Mouse (Mus musculus) forebrain, postnatal 0 days (tissue): ENCODE results near the gene Cerk. TPM values are rescaled to one million over a fixed set of nuclear protein-coding genes. Genes with fewer than 3 reads are reported as not detected.

ENCODE experiments used
- ATAC-seq: fragments of 200-750 bp; cut with Nextera tagmentation; 2 replicates; pipeline ENCODE4 v1.8.0; 2017; ENCODE audit warnings: mild to moderate bottlenecking, moderate library complexity
- DNase-seq: peaks from one replicate; pipeline ENCODE4 v3.0.0-alpha.2; 2015
- H3K27ac ChIP-seq: fragments of 300-500 bp; sonication (generic); 2 replicates; pipeline ENCODE4 v1.5.1; 2014; ENCODE audit warnings: low read depth, mild to moderate bottlenecking, antibody characterized with exemption, low read length, moderate library complexity, mixed read lengths
- H3K27me3 ChIP-seq: fragments of 300-500 bp; sonication (generic); 2 replicates; pipeline ENCODE4 v1.6.1; 2014; ENCODE audit warnings: mild to moderate bottlenecking, low read length, mixed read lengths; ENCODE audit not compliant: insufficient read depth
- H3K36me3 ChIP-seq: fragments of 300-500 bp; sonication (generic); 2 replicates; pipeline ENCODE4 v1.6.1; 2014; ENCODE audit warnings: mild to moderate bottlenecking, moderate library complexity; ENCODE audit not compliant: insufficient read depth
- H3K4me1 ChIP-seq: fragments of 300-500 bp; sonication (generic); 2 replicates; pipeline ENCODE4 v1.6.1; 2014; ENCODE audit warnings: antibody characterized with exemption; ENCODE audit not compliant: insufficient read depth
- H3K4me2 ChIP-seq: fragments of 300-500 bp; sonication (generic); 2 replicates; pipeline ENCODE4 v1.6.1; 2014; ENCODE audit warnings: low read depth, mild to moderate bottlenecking, moderate library complexity
- H3K4me3 ChIP-seq: fragments of 300-500 bp; sonication (generic); 2 replicates; pipeline ENCODE4 v1.5.1; 2014; ENCODE audit warnings: low read depth, low read length, mixed read lengths
- H3K9ac ChIP-seq: fragments of 300-500 bp; sonication (generic); 2 replicates; pipeline ENCODE4 v1.6.1; 2014; ENCODE audit warnings: mild to moderate bottlenecking
- H3K9me3 ChIP-seq: fragments of 300-500 bp; sonication (generic); 2 replicates; pipeline ENCODE4 v1.6.1; 2016; ENCODE audit warnings: low read length
- CTCF ChIP-seq: sonication (generic); IDR thresholded peaks from 2 replicates; pipeline ENCODE4 v1.5.1; 2016; ENCODE audit warnings: antibody characterized with exemption, control low read depth, low read depth
- WGBS: fragments of 180-500 bp; shearing (Covaris S2); extraction: QIAGEN DNeasy Blood & Tissue Kit; methylation state at CpG from one replicate; pipeline ENCODE4 v1.1.7; 2014; 5-methylcytosine and 5-hydroxymethylcytosine counted together
- polyA plus RNA-seq: library from polyadenylated mRNA; unstranded; fragments of >200 nt; fragmentation: Nextera tagmentation; extraction: Ambion mirVana; gene quantifications from 2 replicates; pipeline ENCODE4 v1.2.1, GENCODE M21; 2015
- total RNA-seq: library from RNA; depleted of rRNA; stranded (reverse); fragments of >200 nt; gene quantifications from 2 replicates; pipeline ENCODE4 v1.2.3, GENCODE M21; 2014

Gene Cerk
- total and polyA plus RNA-seq, 2 experiments from 2014 or later = 18.0 to 32.9 TPM

DNA sequence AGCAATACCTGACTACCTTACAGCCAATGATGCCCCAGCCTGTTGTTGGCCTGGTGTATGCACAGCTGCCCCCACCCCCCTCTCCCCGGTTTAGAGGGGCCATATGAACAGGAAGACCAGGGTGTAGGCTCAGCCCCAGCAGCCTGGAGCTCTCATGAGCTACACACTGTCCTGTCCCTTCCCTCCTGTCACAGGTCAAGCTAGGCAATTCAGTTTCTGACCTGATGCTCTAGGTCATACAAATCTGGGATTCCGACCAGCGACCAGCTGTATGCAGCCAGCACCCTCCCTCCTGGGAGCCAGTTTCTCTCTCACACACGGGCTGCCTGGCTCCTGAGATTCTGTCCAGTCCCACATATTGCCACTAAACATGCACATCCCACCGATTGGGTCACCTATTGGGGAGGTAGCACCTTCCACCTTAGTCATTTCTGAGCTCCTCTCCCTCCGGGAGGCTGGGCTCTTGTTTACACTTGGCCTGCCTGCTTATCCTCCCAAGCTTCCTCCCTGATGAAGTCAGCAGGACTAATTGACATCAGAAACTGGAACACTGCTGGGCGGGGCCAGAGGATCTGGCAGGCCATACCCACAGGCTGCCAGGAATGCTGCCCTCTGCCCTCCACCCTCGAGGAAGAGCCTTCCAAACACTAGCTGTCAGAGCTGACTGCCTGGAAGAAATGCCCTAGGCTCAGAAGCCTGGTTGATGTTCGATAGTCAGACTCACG, 3.0 kb upstream of the Cerk start:
- no peak for TF ChIP-seq CTCF

DNA sequence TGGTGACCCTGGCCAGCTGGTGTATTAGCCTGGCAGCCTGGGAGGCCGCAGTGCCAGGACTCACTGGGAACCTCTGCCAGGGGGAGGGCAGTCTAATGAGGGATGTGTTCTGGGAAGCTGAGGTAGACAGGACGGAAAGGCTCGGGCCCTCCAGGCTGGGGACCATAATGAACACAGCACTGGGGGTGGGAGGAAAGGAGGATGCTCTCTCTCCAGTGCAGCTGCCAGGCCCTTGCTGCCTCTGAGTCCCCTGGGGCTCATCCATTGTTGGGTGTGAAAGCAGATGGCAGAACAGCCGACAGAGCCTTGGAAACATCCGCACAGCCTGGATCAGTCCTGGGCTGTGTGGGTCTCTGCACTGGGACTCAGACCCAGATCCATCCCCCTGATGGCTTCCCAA, 2.2 kb upstream of the Cerk start:
- Histone ChIP-seq H3K9ac (no peak overlapping the region), H3K36me3 (no peaks in the 10 kb centered on the region), H3K4me3 (no peak overlapping the region), H3K9me3 (no peaks in the 10 kb centered on the region), H3K4me2 (no peak overlapping the region), H3K27ac (no peak overlapping the region), H3K27me3 (no peaks in the 10 kb centered on the region), H3K4me1 (peaks cover 14% of the 10 kb centered on the region; the same call in 1 of the 2 replicates)
- 19% methylated on average over 5 of the region's 5 CpGs for WGBS
- ATAC-seq = peak; percentile 23
- DNase-seq = peak; percentile 36
- no peak for TF ChIP-seq CTCF

More for the DNA sequence above, 3.0 kb upstream of the Cerk start:
- 41% methylated on average over 10 of the region's 10 CpGs for WGBS
- no peak overlapping the region for H3K4me2 ChIP-seq
- no peak overlapping the region for H3K27ac ChIP-seq
- H3K27me3 ChIP-seq = no peaks in the 10 kb centered on the region
- H3K4me3 ChIP-seq = no peak overlapping the region
- no peak overlapping the region for H3K9ac ChIP-seq
- peaks cover 14% of the 10 kb centered on the region; the same call in 1 of the 2 replicates for H3K4me1 ChIP-seq
- H3K9me3 ChIP-seq = no peaks in the 10 kb centered on the region
- DNase-seq (no peak), ATAC-seq (no peak)
- no peaks in the 10 kb centered on the region for H3K36me3 ChIP-seq

DNA sequence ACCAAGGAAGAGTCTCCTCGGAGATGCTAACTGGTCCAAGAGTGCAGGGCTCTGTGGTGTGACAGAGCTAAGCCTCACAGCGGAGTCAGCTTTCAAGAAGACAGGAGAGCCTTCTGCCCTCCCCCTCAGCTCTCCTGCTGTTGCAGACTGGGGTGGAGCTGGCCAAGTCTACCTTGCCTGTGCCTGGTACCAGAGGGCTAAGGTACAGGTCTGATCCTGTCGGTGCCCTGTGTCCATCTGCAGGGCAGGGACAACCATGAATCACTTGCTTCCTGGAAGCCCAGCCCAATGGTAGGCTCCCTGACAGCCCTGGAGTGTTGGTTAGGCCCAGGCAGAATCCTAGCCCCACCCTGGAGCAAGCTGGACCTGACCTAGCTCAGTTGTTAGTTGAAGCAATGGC, 745 bp upstream of the Cerk start:
- H3K4me2 ChIP-seq = peak overlapping the region; percentile 87; the same call in 1 of the 2 replicates
- H3K9ac ChIP-seq = 0 out of 2 replicates have a peak overlapping the region, but pooled peaks have one; percentile 96
- no peaks in the 10 kb centered on the region for H3K36me3 ChIP-seq
- H3K27ac ChIP-seq = no peak overlapping the region
- H3K4me3 ChIP-seq = peak overlapping the region; percentile 90; the same call in 1 of the 2 replicates
- peaks cover 14% of the 10 kb centered on the region; the same call in 1 of the 2 replicates for H3K4me1 ChIP-seq
- no peak for TF ChIP-seq CTCF
- ATAC-seq (no peak), DNase-seq (no peak)
- WGBS = 50% methylated on average over 3 of the region's 3 CpGs
- no peaks in the 10 kb centered on the region for H3K9me3 ChIP-seq
- no peaks in the 10 kb centered on the region for H3K27me3 ChIP-seq

DNA sequence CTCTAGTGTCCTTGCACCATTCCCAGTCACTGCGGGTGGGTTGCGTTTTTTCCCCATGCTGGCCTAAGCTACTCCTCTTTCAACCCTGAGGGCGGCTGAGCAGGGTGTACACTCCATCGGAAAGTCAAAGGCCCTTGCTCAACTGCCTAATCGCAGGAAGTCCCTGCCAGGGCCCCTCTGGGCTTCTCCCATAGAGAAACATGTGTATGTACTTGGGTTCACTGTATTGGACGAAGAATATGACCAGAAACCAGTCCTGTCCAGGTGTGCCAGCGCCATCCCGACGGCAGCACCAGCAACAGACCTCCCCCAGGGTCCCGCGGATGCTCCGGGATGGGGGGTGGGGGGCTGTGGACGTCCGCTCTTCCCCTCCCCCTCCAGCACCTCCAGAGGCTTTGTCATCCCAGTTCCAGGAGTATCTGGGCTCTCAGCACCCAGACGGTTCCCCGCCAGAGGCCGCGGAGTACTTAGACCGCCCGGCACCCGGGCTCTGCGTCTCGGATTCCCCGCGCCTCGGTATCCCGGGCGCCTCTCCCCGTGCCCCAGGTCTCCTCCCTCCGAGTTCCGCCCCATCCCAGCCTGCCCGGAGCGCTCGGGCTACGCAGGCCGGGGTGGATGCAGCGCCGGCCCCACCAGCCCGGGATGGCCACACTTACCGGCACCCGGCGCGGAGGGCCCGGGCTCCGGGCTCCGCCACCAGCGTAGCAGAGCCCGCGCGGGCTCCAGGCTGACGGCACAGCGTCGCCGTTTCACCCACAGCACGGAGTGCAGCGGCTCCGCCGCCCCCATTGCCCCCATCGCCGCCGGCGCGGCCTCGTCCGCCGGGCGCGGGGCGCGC, 871 bp downstream of the Cerk start:
- H3K4me3 ChIP-seq = peak overlapping the region; percentile 90
- no peaks in the 10 kb centered on the region for H3K9me3 ChIP-seq
- peak overlapping the region; percentile 87 for H3K4me2 ChIP-seq
- H3K27ac ChIP-seq = peak overlapping the region; percentile 90
- no peaks in the 10 kb centered on the region for H3K27me3 ChIP-seq
- H3K4me1 ChIP-seq = peaks cover 14% of the 10 kb centered on the region; the same call in 1 of the 2 replicates
- no peak for TF ChIP-seq CTCF
- H3K36me3 ChIP-seq = no peaks in the 10 kb centered on the region
- ATAC-seq (peak; percentile 68), DNase-seq (peak; percentile 63)
- under 1% methylated on average over 70 of the region's 70 CpGs for WGBS
- H3K9ac ChIP-seq = peak overlapping the region; percentile 96

DNA sequence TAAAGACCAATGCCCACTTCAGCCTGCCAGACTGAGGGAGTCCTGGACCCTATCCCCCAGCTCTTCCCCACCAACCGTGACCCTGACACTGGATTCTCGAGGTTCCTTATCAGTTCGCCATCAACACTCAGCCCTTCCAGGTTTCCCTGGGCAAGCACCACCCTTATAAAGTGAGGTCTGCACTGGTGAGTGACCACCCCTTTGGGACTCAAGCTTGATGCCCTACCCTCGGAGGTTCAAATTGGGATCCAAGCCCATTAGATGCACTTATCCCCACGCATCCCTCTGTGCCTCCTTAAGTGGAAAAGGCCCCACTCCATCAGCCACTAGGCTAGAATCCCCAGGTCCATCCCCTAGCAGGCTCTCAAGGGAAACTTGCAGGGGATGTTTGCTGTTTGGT, 1.9 kb downstream of the Cerk start:
- ATAC-seq (no peak), DNase-seq (no peak)
- Histone ChIP-seq H3K27me3 (no peaks in the 10 kb centered on the region), H3K4me3 (peak overlapping the region; percentile 90; the same call in 1 of the 2 replicates), H3K4me2 (peak overlapping the region; percentile 87), H3K36me3 (no peaks in the 10 kb centered on the region), H3K9me3 (no peaks in the 10 kb centered on the region), H3K4me1 (peaks cover 14% of the 10 kb centered on the region; the same call in 1 of the 2 replicates), H3K27ac (no peak overlapping the region; the same call in 1 of the 2 replicates), H3K9ac (no peak overlapping the region)
- TF ChIP-seq CTCF = no peak
- 69% methylated on average over 5 of the region's 5 CpGs for WGBS

DNA sequence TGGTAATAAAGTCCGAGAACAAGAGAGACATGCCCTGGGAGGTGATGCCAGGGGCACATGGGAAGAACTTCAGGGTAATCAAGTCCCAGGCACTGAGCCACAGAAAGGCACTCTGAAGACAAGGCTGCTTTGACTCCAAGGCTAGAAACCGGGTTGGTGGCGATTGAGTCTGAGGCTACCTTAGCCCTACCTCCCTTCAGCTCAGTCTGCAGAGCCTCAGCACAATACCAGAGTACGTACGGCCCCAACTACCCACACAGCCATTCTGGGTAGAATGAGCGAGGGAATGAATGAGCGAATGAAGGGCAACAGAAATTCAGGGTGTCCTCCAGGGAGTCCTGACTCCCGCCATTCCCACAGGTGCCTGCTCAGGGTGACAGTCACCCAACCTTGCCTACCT, 2.5 kb downstream of the Cerk start:
- Histone ChIP-seq H3K36me3 (no peaks in the 10 kb centered on the region), H3K4me2 (no peak overlapping the region), H3K27me3 (no peaks in the 10 kb centered on the region), H3K9me3 (no peaks in the 10 kb centered on the region), H3K9ac (no peak overlapping the region), H3K4me1 (peaks cover 14% of the 10 kb centered on the region; the same call in 1 of the 2 replicates), H3K4me3 (no peak overlapping the region), H3K27ac (no peak overlapping the region)
- ATAC-seq (no peak), DNase-seq (no peak)
- 97% methylated on average over 8 of the region's 8 CpGs for WGBS
- no peak for TF ChIP-seq CTCF
